Mouse (Mus musculus): ENCODE measurements around the gene Sorbs1. TPM values are rescaled to one million over a fixed set of nuclear protein-coding genes. Genes with fewer than 3 reads are reported as not detected.

The Sorbs1 gene
- polyA plus RNA-seq, 1 experiment, result 79.3 TPM

DNA sequence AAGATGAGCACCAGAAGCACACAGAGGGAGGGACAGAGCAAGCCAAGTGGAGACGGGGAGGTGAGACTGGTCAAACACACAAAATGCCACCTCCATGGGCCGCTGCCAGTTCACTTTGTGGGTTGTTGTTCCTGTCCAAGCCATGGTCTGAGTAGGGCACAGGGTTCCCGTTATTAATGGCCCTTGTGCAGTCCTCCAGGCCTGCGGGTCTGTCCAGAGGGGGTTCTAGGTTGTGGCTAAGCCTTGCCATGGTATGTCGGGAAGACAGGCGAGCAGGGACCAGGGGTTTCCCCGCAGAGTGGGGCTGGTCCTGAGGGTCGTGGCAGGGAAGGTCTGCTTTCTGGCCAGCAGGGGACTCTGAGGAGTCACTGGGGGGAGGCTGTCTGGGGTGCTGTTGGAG is 188.2 kb downstream of the Sorbs1 start:
- DNase-seq, result no peak
- H3K4me3 ChIP-seq (replicated peaks; ENCODE audit: insufficient read depth, low read depth, low read length), result no peak overlapping the region
- H3K27ac ChIP-seq (ENCODE audit: insufficient read depth, low read length), result no peak overlapping the region
- no peaks in the 10 kb centered on the region for H3K27me3 ChIP-seq (ENCODE audit: control insufficient read depth, insufficient read depth, low read length)
- TF ChIP-seq POLR2A (IDR thresholded peaks at IDR 0.05; ENCODE audit: borderline replicate concordance, insufficient read depth, low read length) (no peak), CTCF (IDR thresholded peaks at IDR 0.05; ENCODE audit: borderline replicate concordance, insufficient read depth, low read depth, low read length) (no peak)
- 66% methylated on average over 8 of the region's 8 CpGs for WGBS
- no peaks in the 10 kb centered on the region; the same call in 1 of the 2 replicates for H3K4me1 ChIP-seq (ENCODE audit: control insufficient read depth, insufficient read depth, low read length)

DNA sequence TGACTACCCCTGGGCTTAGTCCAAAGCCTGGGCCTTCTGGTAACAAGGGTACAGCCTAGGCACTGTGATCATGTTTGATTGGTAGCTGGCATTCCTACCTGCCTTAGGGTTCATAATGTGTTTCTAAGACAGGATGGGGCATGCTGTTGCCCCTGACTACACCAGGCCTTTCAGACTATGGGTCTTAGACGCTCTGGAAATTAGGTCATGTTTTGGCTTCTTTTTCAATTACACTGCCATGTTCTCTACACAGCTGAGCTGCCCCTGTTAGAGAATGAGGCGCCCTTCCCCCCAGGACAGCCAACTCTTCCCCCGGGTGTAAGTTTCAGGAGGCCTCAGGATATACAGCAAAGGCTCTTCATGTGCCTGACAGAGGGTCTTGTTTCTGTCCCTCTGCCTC is 191.4 kb downstream of the Sorbs1 start:
- H3K27ac ChIP-seq (ENCODE audit: insufficient read depth, low read length), result no peak overlapping the region
- H3K4me1 ChIP-seq (ENCODE audit: control insufficient read depth, insufficient read depth, low read length), result no peaks in the 10 kb centered on the region; the same call in 1 of the 2 replicates
- no peak for DNase-seq
- 76% methylated on average over 3 of the region's 3 CpGs for WGBS
- TF ChIP-seq CTCF (IDR thresholded peaks at IDR 0.05; ENCODE audit: borderline replicate concordance, insufficient read depth, low read depth, low read length), result no peak
- TF ChIP-seq POLR2A (IDR thresholded peaks at IDR 0.05; ENCODE audit: borderline replicate concordance, insufficient read depth, low read length), result no peak
- H3K27me3 ChIP-seq (ENCODE audit: control insufficient read depth, insufficient read depth, low read length), result no peaks in the 10 kb centered on the region
- no peak overlapping the region for H3K4me3 ChIP-seq (replicated peaks; ENCODE audit: insufficient read depth, low read depth, low read length)

DNA sequence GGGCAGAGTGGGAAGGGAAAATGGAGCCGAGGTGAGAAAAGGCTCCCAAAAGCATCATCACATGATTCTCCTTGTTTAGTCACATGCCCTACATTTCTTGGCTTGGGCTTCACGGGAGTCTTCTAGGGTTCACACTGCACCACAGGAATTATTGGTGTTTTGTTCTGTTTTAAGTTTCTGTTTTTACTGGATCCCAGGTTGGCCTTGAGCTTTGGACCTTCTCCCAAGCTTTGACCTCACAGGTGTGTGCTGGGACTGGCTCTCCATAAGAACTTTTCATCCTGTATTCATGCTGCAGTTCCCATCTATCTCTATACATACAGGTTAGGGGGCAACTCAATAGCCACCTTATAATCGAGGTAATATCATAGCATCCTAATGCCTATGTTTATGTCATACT is 194.4 kb downstream of the Sorbs1 start:
- WGBS, result 78% methylated on average over 3 of the region's 3 CpGs

DNA sequence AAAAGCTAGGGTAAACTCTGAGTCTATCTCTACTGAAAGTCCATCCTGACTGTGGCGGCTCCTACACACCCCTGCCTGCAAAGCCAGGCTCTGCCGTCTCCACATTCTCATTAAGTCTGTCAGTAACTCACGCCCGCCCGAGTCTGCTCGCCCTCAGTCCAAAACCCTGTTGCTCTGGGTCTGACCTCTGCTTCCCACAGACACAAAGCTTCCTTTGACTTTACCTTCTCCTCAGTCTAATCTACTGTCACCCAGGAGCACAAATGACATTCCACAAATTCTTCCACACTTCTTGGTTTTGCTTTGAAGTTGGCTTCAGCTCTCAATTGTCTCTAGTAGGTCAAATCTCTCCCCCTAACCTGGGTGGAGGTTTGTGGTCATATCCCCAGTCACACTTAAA is 195.1 kb downstream of the Sorbs1 start:
- Histone ChIP-seq H3K27me3 (ENCODE audit: control insufficient read depth, insufficient read depth, low read length) (no peaks in the 10 kb centered on the region), H3K27ac (ENCODE audit: insufficient read depth, low read length) (no peak overlapping the region), H3K4me1 (ENCODE audit: control insufficient read depth, insufficient read depth, low read length) (no peaks in the 10 kb centered on the region), H3K4me3 (replicated peaks; ENCODE audit: insufficient read depth, low read depth, low read length) (no peak overlapping the region)
- no peak for DNase-seq
- 56% methylated on average over 6 of the region's 6 CpGs for WGBS
- TF ChIP-seq POLR2A (IDR thresholded peaks at IDR 0.05; ENCODE audit: borderline replicate concordance, insufficient read depth, low read length) (no peak), CTCF (IDR thresholded peaks at IDR 0.05; ENCODE audit: borderline replicate concordance, insufficient read depth, low read depth, low read length) (no peak)

More for the DNA sequence above, 194.4 kb downstream of the Sorbs1 start:
- Histone ChIP-seq H3K4me3 (replicated peaks; ENCODE audit: insufficient read depth, low read depth, low read length) (no peak overlapping the region), H3K4me1 (ENCODE audit: control insufficient read depth, insufficient read depth, low read length) (no peaks in the 10 kb centered on the region), H3K27me3 (ENCODE audit: control insufficient read depth, insufficient read depth, low read length) (no peaks in the 10 kb centered on the region), H3K27ac (ENCODE audit: insufficient read depth, low read length) (no peak overlapping the region)
- TF ChIP-seq POLR2A (IDR thresholded peaks at IDR 0.05; ENCODE audit: borderline replicate concordance, insufficient read depth, low read length) (no peak), CTCF (IDR thresholded peaks at IDR 0.05; ENCODE audit: borderline replicate concordance, insufficient read depth, low read depth, low read length) (no peak)
- DNase-seq, result no peak

DNA sequence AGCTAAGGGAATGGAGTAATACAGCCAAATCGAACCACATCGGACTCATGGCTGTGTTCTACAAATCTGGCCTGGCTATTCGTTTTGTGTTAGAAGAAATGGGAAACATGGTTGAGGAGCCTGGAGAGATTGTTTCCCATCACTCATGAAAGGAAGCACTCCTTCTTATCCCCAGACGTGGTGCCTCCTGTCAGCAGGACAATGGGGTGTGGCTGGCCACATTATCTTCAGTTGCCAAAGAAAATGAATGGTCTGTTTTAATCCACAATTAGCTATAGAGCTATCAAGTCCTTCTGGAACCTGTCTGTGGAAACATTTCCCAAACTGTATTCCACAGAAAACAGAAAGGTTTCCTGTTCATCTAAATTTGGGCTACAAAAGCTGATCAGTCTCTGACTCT is 196.6 kb downstream of the Sorbs1 start:
- H3K27me3 ChIP-seq (ENCODE audit: control insufficient read depth, insufficient read depth, low read length), result no peaks in the 10 kb centered on the region
- H3K4me3 ChIP-seq (replicated peaks; ENCODE audit: insufficient read depth, low read depth, low read length), result no peak overlapping the region
- WGBS, result 72% methylated on average over 4 of the region's 4 CpGs
- DNase-seq, result no peak
- TF ChIP-seq POLR2A (IDR thresholded peaks at IDR 0.05; ENCODE audit: borderline replicate concordance, insufficient read depth, low read length), result no peak
- TF ChIP-seq CTCF (IDR thresholded peaks at IDR 0.05; ENCODE audit: borderline replicate concordance, insufficient read depth, low read depth, low read length), result no peak
- no peaks in the 10 kb centered on the region for H3K4me1 ChIP-seq (ENCODE audit: control insufficient read depth, insufficient read depth, low read length)
- H3K27ac ChIP-seq (ENCODE audit: insufficient read depth, low read length), result no peak overlapping the region

DNA sequence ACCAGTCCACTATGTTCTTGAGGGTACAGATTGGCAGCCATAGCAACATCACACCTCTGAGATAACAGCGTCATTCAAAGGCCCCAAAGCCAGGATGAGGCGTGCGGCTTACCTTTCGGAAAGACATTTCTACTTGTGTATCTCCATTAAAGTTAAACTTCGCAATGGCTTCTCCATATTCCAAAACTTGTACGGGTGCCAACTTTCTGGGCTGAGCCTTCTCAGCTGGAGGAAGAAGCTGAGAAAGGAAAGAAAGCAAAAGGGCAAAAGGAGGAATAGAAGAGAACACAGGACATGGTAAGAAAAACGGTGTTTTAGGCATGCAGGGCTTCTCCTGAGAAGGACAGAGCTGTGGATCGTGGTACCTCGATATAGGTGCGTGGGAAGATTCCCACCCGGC is 199.3 kb downstream of the Sorbs1 start:
- DNase-seq, result no peak
- no peaks in the 10 kb centered on the region for H3K4me1 ChIP-seq (ENCODE audit: control insufficient read depth, insufficient read depth, low read length)
- no peaks in the 10 kb centered on the region for H3K27me3 ChIP-seq (ENCODE audit: control insufficient read depth, insufficient read depth, low read length)
- H3K27ac ChIP-seq (ENCODE audit: insufficient read depth, low read length), result no peak overlapping the region
- TF ChIP-seq CTCF (IDR thresholded peaks at IDR 0.05; ENCODE audit: borderline replicate concordance, insufficient read depth, low read depth, low read length) (no peak), POLR2A (IDR thresholded peaks at IDR 0.05; ENCODE audit: borderline replicate concordance, insufficient read depth, low read length) (no peak)
- H3K4me3 ChIP-seq (replicated peaks; ENCODE audit: insufficient read depth, low read depth, low read length), result no peak overlapping the region
- 95% methylated on average over 11 of the region's 11 CpGs for WGBS

DNA sequence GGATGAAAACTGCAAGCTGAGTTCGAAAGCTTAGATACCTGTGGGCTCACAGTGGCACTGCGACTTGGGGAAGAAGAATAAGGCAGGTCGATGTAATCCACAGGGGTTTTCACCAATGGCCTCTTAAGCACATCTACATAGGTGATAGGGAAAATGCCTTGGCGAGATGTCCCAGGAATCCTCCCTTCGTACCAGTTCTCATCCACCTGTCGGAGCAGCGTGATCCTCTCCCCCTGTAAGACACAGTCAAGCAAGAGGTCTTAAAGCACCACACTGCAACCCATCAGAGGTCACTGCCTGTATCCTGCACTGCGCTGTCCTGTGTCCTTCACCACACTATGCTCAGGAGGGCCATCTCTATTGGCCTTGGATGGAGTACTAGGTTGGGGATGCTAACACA is 201.9 kb downstream of the Sorbs1 start:
- TF ChIP-seq CTCF (IDR thresholded peaks at IDR 0.05; ENCODE audit: borderline replicate concordance, insufficient read depth, low read depth, low read length) (no peak), POLR2A (IDR thresholded peaks at IDR 0.05; ENCODE audit: borderline replicate concordance, insufficient read depth, low read length) (no peak)
- H3K4me3 ChIP-seq (replicated peaks; ENCODE audit: insufficient read depth, low read depth, low read length), result no peak overlapping the region
- no peaks in the 10 kb centered on the region for H3K27me3 ChIP-seq (ENCODE audit: control insufficient read depth, insufficient read depth, low read length)
- no peak for DNase-seq
- peaks cover 4% of the 10 kb centered on the region; the same call in 1 of the 2 replicates for H3K4me1 ChIP-seq (ENCODE audit: control insufficient read depth, insufficient read depth, low read length)
- no peak overlapping the region for H3K27ac ChIP-seq (ENCODE audit: insufficient read depth, low read length)
- WGBS, result 95% methylated on average over 8 of the region's 8 CpGs

DNA sequence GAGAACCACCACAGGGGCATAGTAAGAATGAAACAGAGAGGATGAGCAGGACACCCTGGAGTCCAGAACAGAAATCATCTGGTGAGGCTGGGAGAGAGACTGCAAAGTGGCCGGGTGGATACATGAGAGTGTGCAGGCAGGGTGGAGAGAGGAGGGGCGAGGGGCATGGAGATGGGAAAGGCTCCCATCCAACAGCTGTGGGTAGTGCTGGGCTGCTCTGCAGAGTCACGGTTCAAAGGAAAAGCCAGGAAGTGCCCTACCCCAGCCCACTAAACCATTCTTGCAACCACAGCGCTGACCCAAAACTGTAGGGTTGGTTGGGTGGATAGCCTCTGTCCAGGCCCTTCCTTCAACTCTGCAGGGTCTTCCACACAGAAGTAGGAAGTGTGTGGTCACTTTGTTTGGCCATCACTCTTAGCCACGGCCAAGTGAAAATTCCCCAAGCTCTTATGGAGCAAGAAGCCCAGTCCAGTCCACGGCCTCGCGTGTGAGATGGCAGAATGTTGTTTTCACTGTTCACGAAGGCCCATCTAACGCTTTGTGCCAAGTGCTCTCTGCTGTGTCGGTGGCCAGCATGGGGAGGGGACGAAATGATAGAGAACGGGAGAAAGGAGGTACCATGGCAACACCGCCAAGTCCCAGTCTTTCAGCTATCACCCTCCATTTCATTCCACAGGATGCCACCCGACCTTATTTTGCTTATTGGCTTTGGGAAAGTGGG is 203.0 kb downstream of the Sorbs1 start:
- TF ChIP-seq CTCF (IDR thresholded peaks at IDR 0.05; ENCODE audit: borderline replicate concordance, insufficient read depth, low read depth, low read length) (no peak), POLR2A (IDR thresholded peaks at IDR 0.05; ENCODE audit: borderline replicate concordance, insufficient read depth, low read length) (no peak)
- H3K27me3 ChIP-seq (ENCODE audit: control insufficient read depth, insufficient read depth, low read length), result no peaks in the 10 kb centered on the region
- H3K4me1 ChIP-seq (ENCODE audit: control insufficient read depth, insufficient read depth, low read length), result peaks cover 4% of the 10 kb centered on the region; the same call in 1 of the 2 replicates
- H3K4me3 ChIP-seq (replicated peaks; ENCODE audit: insufficient read depth, low read depth, low read length), result no peak overlapping the region
- H3K27ac ChIP-seq (ENCODE audit: insufficient read depth, low read length), result no peak overlapping the region
- 61% methylated on average over 15 of the region's 15 CpGs for WGBS
- DNase-seq, result no peak

Measured in cerebellum, adult 2 months (tissue).